Mouse (Mus musculus): ENCODE results near the gene Ugcg.
"Not testable (repeated sequence)": the region's sequence is repeated elsewhere in the genome, so short reads cannot be mapped to it uniquely, and the experiment has no call there.

Ugcg gene

GRCm38 (mm10) chr4:59258771-59259170, 69.7 kb downstream of the Ugcg start:
- in situ Hi-C loops (cut with MboI): no loop called here

- in situ Hi-C loops (cut with MboI): no loop called here
Observed at GRCm38 (mm10) chr4:59259806-59260205, 70.7 kb downstream of the Ugcg start.

- in situ Hi-C loops (cut with MboI): no loop called here
Observed at GRCm38 (mm10) chr4:59260871-59261515, 71.9 kb downstream of the Ugcg start.

GRCm38 (mm10) chr4:59261582-59261981, 72.5 kb downstream of the Ugcg start:
- in situ Hi-C loops (cut with MboI): not testable (repeated sequence)

- in situ Hi-C loops (cut with MboI): no loop called here
Observed at GRCm38 (mm10) chr4:59262156-59262555, 73.1 kb downstream of the Ugcg start.

- in situ Hi-C loops (cut with MboI): no loop called here
Observed at GRCm38 (mm10) chr4:59263418-59263817, 74.4 kb downstream of the Ugcg start.

GRCm38 (mm10) chr4:59264611-59265095, 75.6 kb downstream of the Ugcg start:
- in situ Hi-C loops (cut with MboI): loop anchor here (5.0 kb wide), 1 partner anchor 73 kb away; no protein-coding TSS in a partner anchor

- in situ Hi-C loops (cut with MboI): loop anchor here (5.0 kb wide), 1 partner anchor 72 kb away; no protein-coding TSS in a partner anchor
Observed at GRCm38 (mm10) chr4:59265182-59265581, 76.1 kb downstream of the Ugcg start.

GRCm38 (mm10) chr4:59265631-59266030, 76.6 kb downstream of the Ugcg start:
- in situ Hi-C loops (cut with MboI): loop anchor here (5.0 kb wide), 1 partner anchor 72 kb away; no protein-coding TSS in a partner anchor

Measured in mature B cell (primary cell).